Mouse (Mus musculus) cortical plate, adult 2 months (tissue): ENCODE results near the gene Ddx42.

Source experiments
- CTCF ChIP-seq: fragments of 200-500 bp; IDR thresholded peaks from 2 replicates; pipeline ENCODE4 v1.5.1; 2011; ENCODE audit warnings: mild to moderate bottlenecking, control low read depth, low read length; ENCODE audit not compliant: insufficient read depth; ENCODE audit errors: extremely low read depth
- POLR2A ChIP-seq: fragments of 200-500 bp; IDR thresholded peaks from 2 replicates; pipeline ENCODE4 v1.6.1; 2011; ENCODE audit warnings: mild to moderate bottlenecking, low read length, control low read depth; ENCODE audit not compliant: insufficient read depth; ENCODE audit errors: extremely low read depth

DNA sequence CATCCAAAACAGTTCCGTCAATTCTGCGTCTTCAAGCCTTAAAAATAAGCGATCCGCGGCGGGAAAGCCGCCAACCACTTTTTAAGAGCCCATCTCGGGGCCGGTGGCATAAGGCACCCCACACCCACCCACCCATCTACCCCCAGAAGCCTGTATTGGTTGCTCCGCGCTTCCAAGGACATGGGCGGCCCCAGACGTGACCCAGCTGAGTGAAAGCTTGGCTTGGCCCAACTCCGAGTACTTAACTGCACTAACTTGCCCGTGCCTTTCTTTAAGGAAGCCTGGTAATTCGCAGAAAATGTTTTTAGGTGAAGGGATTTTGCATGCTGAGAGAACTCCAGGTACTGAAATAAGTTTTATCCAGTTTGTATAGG is 56.6 kb downstream of the Ddx42 start:
- TF ChIP-seq POLR2A (no peak), CTCF (no peak)
